Mouse (Mus musculus) CH12.LX (cell line): ENCODE results near the gene Rbp1.

Source experiments
- CHD1 ChIP-seq: IDR thresholded peaks from 2 replicates; pipeline ENCODE4 v1.6.1; 2012; ENCODE audit warnings: low read depth, low read length, improper control_type of control experiment, inconsistent platforms
- CTCF ChIP-seq, 2 experiments: IDR thresholded peaks in 1 of 2; conservative IDR thresholded peaks in 1 of 2; 2 replicates each; pipeline ENCODE4 v1.5.1; 2011 to 2012; ENCODE audit warnings: low read depth in 2 of 2, low read length in 2 of 2, improper control_type of control experiment in 1 of 2, inconsistent platforms in 1 of 2, mild to moderate bottlenecking in 1 of 2, moderate library complexity in 1 of 2
- IRF4 ChIP-seq: IDR thresholded peaks from 2 replicates; pipeline ENCODE4 v1.6.1; 2014; ENCODE audit warnings: low read depth, mild to moderate bottlenecking, inconsistent platforms, low read length, improper control_type of control experiment
- MAX ChIP-seq: IDR thresholded peaks from 2 replicates; pipeline ENCODE4 v1.6.1; 2011; ENCODE audit warnings: low read length, improper control_type of control experiment
- MAZ ChIP-seq: IDR thresholded peaks from 2 replicates; pipeline ENCODE4 v1.6.1; 2012; ENCODE audit warnings: low read depth, mild to moderate bottlenecking, inconsistent platforms, low read length, improper control_type of control experiment, moderate library complexity
- PAX5 ChIP-seq: IDR thresholded peaks from 2 replicates; pipeline ENCODE4 v1.6.1; 2012; ENCODE audit warnings: low read length, inconsistent platforms, mixed read lengths
- POLR2AphosphoS2 ChIP-seq: IDR thresholded peaks from 2 replicates; pipeline ENCODE4 v1.6.1; 2011; ENCODE audit warnings: low read depth, low read length, improper control_type of control experiment
- SIN3A ChIP-seq: IDR thresholded peaks from 2 replicates; pipeline ENCODE4 v1.6.1; 2012; ENCODE audit warnings: low read length, improper control_type of control experiment, inconsistent platforms
- TBP ChIP-seq: conservative IDR thresholded peaks from 2 replicates; pipeline ENCODE4 v1.6.1; 2011; ENCODE audit warnings: low read depth, low read length, improper control_type of control experiment
- TCF12 ChIP-seq: IDR thresholded peaks from 2 replicates; pipeline ENCODE4 v1.6.1; 2014; ENCODE audit warnings: low read depth, mild to moderate bottlenecking, inconsistent platforms, low read length, improper control_type of control experiment
- UBTF ChIP-seq: IDR thresholded peaks from 2 replicates; pipeline ENCODE4 v1.6.1; 2012; ENCODE audit warnings: low read depth, mild to moderate bottlenecking, inconsistent platforms, low read length, improper control_type of control experiment, moderate library complexity
- USF1 ChIP-seq: IDR thresholded peaks from 2 replicates; pipeline ENCODE4 v1.6.1; 2014; ENCODE audit warnings: low read depth, mild to moderate bottlenecking, inconsistent platforms, low read length, improper control_type of control experiment
- USF2 ChIP-seq: conservative IDR thresholded peaks from 2 replicates; pipeline ENCODE4 v1.6.1; 2011; ENCODE audit warnings: low read depth, low read length, improper control_type of control experiment
- ZC3H11A ChIP-seq: IDR thresholded peaks from 2 replicates; pipeline ENCODE4 v1.6.1; 2012; ENCODE audit warnings: low read depth, mild to moderate bottlenecking, inconsistent platforms, low read length, improper control_type of control experiment

- TF ChIP-seq MAX (no peak), USF2 (no peak), ZC3H11A (no peak), USF1 (no peak), TCF12 (no peak), MAZ (no peak), CTCF (conservative IDR thresholded peaks at IDR 0.05 in 1 of 2, IDR thresholded peaks at IDR 0.05 in 1 of 2; ENCODE audit: low read depth in 2 of 2, low read length in 2 of 2) (no peak), POLR2AphosphoS2 (no peak), PAX5 (no peak), UBTF (no peak), TBP (no peak), CHD1 (no peak), IRF4 (no peak), SIN3A (no peak)
Measured at GRCm38 (mm10) chr9:98397866-98398265, 24.9 kb upstream of the Rbp1 start.
